Mouse (Mus musculus): ENCODE data around the gene Yars2.

DNA sequence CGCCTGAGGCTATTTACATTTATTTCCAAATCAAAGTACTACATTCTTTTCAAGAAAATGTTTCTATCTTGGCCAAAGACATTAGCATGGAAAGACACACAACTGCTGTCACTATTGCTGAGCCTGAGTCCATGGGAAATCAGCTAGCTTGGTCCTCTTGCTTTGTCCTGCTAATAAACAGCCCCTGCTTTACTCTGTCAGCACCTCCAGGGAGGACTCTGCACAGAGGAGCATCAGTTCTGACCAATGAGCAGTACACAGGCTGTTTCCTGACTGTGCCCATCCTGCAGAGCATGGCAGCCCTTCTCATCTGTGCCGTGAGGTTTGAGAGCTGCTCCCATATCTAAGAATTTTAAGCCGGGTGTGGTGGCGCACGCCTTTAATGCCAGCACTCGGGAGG is 29.0 kb upstream of the Yars2 start:
- TF ChIP-seq EP300 (IDR thresholded peaks at IDR 0.05; ENCODE audit: low read depth): no peak
- no peak for TF ChIP-seq CTCF (IDR thresholded peaks at IDR 0.05; ENCODE audit: low read depth)

Data from heart, postnatal 0 days (tissue).